Mouse (Mus musculus): ENCODE measurements around the gene Grb7.
A peak's percentile ranks its signal among the peaks of the same experiment; 100 is the strongest.

Gene Grb7

DNA sequence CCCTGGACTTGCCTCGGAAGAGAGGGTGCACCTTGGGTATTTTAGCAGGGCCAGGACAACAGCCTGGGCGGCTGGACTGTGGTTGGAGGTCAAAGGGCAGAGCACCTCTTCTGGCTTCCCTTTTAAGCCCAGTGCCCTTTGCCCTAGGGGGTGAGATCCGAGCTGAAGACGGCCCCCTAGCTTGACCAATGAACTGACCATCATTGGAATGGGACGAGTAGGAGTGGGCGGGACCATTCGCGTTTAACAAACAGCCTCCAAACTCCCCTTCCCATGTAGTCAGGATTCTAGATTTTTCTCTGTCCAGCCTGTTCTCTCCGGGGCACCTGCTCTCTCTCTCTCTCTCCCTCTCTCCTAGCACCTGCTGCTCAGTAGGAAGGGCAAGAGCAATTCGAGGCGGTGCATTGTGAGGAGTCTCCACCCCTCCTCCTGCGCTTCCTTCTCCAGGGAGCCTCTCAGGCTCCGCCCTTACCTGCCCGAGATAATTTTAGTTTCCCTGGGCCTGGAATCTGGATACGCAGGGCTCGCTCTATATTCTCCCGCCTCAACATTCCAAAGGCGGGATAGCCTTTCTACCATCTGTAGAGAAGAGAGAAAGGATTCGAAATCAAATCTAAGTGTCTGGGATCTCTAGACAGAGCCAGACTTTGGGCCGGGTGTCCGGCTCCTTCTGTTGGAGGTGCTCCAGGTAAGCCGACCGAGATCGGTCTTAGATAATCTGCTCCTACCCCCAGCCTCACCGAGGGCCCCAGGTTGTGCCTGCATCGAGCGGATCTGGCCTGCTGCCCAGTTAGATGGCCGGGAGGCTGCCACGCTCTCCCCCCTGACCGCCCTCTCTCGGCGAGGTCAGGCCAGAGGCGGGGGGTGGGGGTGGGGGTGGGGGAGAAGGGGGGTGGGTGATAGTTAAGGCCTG is 624 bp downstream of the Grb7 start:
- DNase-seq, result peak; percentile 63

DNA sequence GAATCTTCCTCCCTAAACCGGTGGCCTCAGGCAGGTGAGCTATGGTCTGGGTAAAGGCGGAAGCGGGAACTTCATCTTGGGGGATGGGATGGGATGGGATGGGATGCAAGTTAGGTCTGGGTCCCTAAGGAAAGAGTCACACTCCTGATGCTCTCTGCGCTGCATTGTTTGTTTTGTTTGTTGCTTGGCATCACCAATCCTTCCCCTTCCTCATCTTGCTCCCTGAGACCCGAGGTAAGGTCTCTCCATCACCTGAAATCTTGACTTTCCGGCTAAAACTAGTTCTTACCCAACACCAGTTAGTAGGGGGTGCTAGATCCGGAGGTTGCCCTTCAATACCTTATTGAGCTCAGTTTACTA is 1.3 kb downstream of the Grb7 start:
- no peak for DNase-seq

DNA sequence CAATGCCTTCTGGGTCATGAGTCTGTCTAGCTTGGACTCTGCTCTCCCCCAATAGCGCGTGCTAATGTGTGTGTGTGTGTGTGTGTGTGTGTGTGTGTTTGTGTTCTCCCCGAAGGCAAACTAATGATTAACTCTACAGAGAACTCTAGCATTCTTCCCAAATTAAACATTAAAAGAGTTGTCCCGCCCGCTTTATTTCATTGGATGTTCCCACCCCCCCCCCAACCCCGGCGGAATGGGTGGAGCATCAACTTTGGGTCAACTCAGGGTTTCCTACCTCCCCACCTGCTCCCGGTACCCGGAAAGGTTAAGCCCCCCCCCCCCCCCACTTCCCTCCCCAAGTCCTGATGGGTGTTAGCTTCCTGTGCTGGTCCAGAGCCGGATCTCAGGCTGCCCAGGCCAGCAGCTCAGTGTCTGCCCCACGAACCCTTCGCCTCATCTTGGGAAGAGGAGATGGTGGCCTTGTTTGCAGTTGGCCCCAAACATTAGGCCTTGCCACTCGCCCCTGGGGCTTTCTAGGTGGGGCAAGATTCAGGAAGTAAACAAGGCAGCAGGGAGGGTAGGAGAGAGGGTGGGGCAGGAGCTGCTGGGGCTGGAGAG is 2.1 kb downstream of the Grb7 start:
- no peak for DNase-seq

DNA sequence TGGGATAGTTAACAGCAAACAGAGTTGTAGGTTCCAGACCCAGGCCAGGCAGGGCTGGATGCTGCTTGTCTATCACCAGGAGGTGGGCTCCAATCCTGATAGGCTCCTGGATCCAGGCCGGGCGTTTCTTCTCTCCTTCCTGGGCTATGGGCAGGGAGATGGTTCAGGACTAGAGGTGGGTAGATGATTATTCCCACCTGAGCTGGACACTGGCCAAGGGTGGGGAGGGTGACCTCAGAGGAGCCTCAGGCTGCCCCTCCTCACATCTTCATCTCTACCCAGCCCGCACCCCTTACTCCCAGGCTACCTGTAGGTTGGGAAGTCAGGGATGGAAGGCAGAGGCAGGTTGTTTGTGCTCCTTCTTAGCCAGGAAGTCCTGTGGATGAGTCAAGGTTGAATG is 3.2 kb downstream of the Grb7 start:
- DNase-seq, result no peak

DNA sequence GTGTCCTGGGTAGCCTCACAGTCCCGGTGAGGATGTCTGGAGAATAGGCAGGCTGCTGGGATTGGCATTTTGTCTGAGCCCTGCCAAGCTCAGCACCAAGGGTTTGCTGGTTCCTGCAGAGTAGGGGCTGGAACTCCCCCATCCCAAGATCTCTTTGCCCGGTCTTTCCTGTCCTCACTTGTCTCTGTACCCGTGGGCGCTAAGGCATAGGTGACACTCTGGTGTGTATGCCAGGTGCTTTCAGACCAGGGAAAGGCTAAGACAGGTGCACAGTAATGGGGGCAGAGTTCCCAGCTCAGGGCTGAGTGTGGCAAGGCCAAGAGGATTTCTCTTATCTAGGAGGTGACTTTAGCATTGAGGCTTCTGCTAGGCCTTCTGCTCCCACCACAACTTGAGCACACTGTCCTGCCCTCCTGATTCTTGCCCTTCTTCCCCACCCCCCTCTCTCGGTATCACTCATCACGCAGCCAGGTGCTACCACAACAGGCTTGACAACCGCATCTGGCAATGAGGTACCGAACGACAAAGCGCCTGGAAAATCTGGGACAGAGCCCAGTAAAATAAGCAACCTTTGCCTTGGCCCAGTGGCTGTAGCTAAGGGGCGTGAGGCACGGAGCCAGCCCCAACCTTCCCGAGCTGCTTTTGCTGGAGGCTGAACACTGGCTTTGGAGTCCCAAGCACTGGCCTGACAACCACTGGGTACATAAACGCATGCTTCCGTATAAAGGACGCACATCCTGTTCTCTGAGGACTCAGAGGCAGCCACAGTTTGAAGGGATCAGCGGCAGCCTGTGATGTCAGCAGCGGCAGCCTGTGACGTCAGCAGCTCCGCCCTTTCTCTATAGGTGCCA is 4.0 kb downstream of the Grb7 start:
- DNase-seq, result no peak

DNA sequence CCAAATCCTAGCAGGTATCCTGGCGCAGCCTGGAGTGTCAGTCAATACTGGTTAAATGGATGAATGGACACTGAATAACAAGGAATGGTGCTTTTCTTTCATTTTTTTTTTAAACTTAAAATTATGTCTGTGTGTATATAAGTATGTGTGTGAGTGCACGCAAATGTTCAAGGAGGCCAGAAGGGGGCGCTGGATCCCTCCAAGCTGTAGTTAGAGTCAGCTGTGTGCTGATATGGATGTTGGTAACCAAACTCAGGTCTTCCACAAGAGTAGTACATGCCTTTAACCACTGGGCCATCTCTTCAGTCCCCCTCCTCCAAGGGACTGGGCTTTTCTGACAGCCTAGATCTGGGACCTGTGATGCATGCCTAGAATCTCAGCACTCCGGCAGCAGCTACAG is 9.3 kb downstream of the Grb7 start:
- no peak for DNase-seq

DNA sequence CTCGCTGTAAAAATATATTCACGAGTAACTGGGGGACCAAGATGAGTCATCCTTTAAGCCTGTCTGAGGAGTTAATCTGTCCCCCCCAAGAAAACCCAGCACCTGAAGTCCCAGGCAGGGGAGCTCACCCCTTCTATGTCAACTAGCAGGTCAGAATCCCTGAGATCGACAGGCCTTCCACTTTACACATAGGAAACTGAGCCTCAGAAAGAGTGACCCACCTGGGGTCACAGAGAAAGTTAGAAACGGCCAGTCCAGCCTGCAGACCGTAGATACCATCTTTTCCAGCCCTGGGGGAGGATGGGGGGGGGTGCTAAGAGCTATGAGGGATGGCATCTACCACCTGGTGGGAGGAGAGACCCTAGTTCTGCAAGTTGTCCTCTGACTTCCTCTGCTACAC is 10.4 kb downstream of the Grb7 start:
- DNase-seq, result no peak

DNA sequence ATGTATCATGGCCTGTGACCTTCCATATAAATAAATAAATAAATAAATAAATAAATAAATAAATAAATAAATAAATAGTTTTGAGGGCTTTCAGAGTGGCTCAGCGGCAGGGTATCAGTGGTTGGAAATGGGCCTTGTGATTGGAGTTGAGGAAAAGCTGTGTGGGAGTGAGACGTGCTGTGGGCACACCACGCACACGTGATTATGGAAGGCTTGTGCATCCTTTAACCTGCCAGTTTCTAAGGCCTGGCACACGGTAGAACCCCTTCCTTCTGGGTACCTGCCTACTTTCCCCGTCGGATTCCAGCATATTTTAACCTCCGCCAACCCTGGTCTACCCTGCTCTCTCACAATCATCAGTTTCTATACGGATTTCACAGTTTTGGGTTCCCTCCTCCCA is 10.8 kb downstream of the Grb7 start:
- DNase-seq, result no peak

DNA sequence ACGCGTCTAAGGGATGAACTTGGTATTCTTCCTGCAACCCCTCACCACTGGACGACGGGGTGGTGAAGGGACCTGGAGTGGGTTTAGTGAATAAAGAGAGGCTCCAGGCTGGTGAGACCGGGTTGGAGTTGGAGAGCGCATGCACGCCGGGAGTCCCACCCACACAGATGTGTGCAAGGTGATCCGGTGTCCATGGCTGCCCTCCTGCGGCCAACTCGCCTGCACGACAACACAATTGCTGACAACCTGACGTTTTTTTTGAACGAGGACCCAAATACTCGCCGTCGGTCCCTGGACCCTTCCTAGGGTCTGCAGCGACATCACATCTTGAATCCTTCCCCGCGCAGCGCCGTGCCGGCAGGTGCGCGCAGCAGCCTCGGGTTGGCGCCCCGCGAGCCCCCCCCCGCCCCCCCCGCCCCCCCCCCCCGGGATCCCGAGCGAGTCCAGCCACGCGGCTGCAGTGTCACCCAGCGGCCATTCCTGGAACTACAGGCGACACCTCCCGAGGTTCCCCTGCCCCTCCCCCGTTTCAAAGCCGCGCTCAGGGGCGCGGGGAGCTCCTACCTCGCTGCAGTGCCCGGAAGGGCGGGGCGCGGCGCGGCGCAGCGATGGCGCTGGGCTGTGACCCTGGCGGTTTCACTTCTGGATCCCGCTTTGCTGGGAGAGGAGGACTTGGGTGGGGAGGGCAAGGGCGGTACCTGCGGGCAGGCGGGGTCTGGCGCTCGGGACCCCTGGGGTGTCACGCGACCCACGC is 11.3 kb downstream of the Grb7 start:
- peak; percentile 88 for DNase-seq

DNA sequence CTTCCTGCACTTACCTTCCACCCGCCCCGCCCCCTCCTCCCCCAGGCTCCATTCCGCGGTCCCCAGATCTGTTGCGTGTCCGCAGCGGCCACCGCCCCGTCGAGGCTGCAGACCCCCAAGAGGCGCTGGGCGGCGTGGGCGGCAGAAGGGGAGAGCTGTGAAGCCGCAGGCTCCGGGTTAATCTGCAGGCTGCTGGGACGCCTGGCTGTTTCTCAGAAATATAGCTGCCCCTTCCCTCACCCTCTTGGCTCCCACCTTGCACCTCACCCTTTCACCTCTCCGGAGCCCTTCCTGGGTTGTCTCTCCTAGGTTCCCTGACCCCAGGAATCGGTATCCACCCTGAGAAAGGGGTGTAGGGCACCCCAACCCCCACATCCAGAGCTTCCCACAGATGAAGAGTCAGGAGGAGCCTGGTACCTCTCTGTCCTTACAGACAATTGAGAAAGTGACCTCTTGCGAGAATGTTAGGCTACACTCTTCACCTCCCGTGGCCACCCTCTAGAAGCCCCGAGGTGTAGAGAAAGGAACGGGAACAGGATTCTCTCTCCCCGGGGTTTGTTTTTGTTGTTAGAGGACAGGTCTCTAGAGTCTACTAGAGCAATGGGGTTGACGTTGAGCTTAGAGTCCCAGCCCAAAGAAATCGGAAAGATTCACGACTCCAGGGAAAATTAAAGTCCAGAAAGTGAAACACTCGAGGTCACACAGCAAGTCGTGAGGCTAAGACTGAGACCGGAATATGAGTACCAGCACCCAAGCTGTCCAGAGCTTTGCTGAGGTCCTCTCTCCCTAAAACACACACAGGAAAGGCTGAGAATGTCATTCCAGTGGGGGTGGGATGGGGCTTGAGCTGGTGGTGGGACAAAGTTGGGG is 12.2 kb downstream of the Grb7 start:
- DNase-seq, result no peak

DNA sequence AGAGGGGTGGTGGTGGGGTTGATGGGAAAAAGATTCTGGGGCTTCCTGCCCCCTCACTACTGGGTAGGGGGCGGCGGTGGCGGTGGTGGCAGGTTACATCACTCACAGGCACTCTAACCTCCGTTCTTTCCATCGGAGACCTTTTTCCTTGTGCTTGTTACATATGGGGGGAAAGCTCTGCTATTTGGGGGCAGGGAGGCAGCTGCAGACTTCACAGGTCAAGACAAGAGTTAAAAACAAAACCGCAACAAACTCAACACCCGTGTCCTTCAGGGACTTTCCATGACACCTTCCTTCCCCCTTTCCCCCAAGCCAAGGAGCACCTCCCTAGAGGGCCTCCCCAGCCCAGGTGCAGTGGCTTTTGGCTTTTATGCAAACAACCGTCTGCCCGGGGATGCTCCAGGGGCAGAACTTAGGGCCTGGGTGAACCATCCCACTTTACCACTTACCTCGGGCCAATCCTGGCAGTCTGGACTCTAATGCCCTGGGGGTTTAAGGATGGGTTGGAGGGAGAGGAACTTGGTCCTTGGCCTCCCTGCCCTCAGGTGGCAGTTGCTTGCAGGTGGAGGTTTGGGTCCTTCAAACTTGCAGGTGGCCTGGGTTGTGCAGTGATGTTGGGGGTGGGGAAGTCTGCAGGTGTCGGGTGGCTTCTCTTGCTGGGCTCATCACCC is 13.0 kb downstream of the Grb7 start:
- no peak for DNase-seq

DNA sequence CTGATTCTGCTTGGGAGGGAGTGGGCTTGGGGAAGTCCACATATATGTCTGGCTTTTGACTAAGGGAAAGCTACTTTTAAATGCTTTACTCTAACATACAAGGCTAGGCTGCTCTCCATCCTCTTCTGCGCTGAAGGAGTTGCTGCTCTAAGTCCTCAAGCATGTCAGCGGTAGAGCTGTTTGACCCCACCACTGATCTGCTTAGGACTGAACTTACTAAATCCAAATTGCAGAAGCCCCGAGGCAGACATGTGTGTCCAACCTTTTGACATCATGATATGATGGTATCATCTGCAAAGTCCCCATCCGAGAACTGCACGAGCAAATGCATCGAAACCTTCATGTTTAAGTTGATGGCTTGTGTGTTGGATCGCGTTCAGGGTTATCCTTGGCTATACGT is 13.7 kb downstream of the Grb7 start:
- DNase-seq, result no peak

DNA sequence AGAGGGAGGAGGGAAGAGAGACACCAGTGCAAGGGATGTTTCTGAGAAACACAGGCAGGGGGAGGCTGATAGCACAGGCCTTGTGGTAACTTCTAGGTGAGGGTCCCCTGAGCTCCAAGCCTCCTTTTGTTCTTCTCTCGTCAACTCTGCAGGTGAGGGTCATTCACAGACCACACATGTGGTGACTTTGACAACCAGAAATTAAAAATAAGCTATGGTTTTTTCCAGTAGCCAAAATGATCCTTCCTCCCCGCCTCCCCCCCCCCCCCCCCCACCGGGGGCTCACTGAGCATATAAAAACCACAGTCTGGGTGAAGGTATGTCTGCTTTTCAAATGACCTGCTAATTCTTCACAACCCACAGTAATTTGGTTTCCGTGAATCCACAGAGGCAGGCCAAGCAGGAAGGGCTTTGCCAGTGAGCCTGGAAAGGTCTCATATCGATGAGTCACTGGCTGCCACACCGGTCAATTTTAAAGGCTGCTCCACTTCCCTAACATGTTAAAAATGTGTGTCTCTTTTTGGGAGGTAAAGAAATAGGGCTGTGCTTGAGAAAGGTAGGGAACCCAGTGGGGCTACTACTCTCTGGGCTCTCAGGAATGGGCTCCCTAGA is 15.0 kb downstream of the Grb7 start:
- DNase-seq, result no peak

DNA sequence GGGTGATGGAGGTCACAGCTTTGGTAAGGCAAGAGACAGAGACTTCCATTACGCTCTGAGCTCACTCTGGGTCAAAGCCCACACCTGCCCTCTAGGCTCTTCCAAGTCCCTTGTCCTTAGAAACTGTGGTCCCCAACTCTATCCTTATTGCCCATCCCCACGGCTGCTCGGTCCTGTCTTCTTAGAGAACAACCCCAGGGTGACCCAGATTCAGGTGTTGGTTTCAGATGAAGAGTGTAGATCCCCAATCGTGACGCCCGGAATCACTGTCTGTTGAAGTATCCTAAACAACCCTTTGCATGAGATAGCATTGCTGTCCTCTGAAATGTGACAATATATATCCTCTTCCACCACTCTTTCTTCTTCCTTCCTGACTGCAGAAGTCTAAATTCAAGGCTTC is 16.1 kb downstream of the Grb7 start:
- no peak for DNase-seq

DNA sequence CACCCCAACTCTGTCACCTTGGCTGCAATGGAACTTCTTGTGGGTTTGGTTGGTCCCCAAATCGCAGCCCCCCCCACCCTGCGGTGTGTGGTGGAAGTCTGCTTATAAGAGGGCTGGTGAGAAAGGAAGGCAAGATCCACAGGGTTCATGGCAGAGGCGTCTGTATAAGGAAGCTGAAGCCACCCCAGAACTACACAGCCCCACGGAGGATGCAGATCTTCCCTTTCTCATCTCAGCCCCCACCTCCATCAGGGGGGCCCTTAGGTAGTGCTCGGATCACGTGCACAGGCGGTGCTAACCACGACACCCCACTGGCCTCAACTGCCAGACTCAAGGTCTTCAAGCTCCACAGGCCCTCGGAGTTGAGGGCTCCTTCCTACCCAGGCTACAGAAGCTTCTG is 17.7 kb downstream of the Grb7 start:
- DNase-seq, result no peak

DNA sequence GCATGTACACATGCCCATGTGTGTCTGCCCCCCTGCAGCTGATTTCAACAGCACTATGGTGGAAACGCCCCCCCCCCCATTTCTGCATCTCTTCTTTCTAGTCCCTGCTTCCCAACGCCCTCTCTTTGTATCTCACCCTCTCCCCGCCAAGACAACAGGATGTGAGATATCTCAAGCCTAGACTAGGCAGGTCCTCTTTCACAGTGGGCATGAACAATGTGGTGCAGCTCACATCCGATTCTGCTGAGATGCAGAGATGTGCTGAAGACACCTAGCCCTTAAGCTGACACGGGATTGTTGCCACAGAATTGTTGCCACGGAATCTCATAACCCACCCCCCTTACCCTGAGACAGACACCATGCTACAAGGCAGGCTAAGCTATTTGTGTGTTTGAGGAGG is 18.3 kb downstream of the Grb7 start:
- no peak for DNase-seq

DNA sequence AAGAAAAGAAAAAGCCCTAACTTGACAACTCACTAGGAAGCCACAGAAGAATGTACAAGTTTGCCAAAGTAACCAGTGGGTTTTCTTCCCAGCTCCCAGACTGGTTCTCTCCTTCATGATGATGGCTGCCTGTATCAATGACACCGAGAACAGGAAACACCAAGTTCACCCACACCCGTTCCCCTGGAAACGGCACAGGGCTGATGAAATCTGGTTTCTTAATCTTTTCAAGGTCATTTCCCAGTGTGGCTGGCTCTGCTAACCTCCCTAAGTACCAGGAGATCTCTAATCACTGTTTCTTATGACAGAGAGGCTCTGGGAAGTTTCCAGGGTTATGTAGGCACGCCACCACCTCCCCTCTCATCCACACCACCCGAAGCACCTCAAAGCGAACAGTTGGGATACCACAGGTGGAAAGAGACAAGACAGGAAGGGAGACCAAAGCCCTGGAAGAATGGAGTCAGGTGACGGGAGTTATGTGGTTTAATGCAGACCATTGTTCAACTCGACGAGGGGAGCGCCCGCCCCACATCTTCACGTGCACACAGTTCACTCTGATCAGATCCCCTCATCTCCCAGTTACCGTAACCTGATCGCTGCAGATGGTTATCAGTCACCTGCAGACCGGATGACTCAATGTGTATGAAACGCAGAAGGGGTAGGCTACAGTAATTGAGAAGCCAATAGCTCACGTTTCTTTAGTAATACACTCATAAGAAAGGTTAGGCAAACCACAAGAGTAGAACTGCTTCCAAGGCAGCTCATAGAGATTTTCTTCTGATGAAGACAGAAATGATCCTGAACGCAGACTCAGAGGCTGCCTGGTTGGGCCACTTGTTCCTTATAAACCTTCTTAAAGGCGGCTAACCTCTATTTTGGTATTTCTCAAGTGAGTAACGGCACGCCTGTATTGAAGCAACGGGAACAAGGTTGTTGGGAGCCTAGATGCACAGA is 23.8 kb downstream of the Grb7 start:
- DNase-seq, result no peak

DNA sequence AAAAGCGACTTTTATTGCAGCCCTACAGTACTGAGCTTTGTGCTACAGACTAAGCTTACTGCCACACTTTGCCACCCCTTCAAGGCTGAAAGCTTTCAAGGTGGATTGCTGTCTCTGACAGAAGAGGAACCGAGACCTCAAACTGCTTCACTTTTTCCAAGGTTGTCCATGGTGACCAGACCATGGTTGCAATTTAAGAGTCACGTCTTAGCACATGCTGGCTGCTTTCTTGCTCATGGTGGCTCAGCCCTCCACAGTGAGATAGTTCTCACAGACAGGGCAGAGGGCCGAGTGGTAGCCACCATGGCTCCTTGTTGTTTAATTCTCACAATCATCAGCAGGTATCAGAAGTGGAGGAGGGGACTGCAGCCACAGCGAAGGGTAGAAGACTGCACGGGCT is 24.6 kb downstream of the Grb7 start:
- DNase-seq, result no peak

DNA sequence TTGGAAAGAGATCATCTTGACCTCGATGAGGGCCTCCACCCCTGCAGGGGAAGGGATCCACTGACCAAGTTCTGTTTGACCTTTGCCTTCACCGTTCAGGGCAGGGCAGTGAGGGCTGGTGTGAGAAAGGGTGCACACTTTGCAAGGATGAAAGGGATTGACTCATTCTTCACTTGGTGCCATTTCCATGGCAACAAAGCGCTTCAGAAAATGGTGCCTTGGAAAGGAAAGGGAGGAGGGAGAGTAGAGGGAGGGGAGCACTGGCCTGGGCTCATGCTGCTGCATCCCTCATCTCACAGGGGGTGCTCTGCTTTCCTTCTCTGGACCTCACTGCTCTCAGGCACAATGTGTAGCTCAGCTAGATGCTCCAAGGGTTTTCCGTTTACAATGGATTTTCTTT is 26.5 kb downstream of the Grb7 start:
- DNase-seq, result no peak

Data from cerebellum, adult 8-10 months (tissue).